Mouse (Mus musculus): ENCODE data around the gene Gm12258. TPM values are rescaled to one million over a fixed set of nuclear protein-coding genes. Genes with fewer than 3 reads are reported as not detected.
A peak's percentile ranks its signal among the peaks of the same experiment; 100 is the strongest.
"Not testable (repeated sequence)": the region's sequence is repeated elsewhere in the genome, so short reads cannot be mapped to it uniquely, and the experiment has no call there.

Gene Gm12258
- polyA plus RNA-seq (2014; fragmentation: Nextera tagmentation; extraction: Ambion mirVana): 16.0 and 19.9 TPM in 2 replicates

GRCm38 (mm10) chr11:58846919-58847461 lies at the start of gene Gm12258:
TSS of gene Gm12258 (plus strand) at chr11:58847158.
- peak within 1 kb of the TSS; percentile 85 for H3K9ac ChIP-seq (ENCODE audit: low read length)
- peaks cover 5% of the 10 kb centered on the region; the same call in 1 of the 2 replicates for H3K4me1 ChIP-seq (ENCODE audit: control insufficient read depth, insufficient read depth, low read length)
- peak within 1 kb of the TSS; percentile 89 for H3K4me2 ChIP-seq (ENCODE audit: low read depth)
- H3K27ac ChIP-seq (ENCODE audit: low read depth, low read length): no peak within 1 kb of the TSS
- H3K27me3 ChIP-seq (ENCODE audit: control insufficient read depth, insufficient read depth, low read length): no peaks in the 10 kb centered on the region
- WGBS: 1% methylated on average over 24 of the region's 24 CpGs
- peak within 1 kb of the TSS; percentile 81 for H3K4me3 ChIP-seq (ENCODE audit: low read depth, low read length)
- peaks cover 10% of the 10 kb centered on the region; the same call in 1 of the 2 replicates for H3K36me3 ChIP-seq (ENCODE audit: control insufficient read depth, insufficient read depth, low read length)
- peak; percentile 88 for DNase-seq (ENCODE audit: low spot score)
- ATAC-seq (ENCODE audit: insufficient read depth, low FRiP score, low TSS enrichment): peak; percentile 100
- no peaks in the 10 kb centered on the region for H3K9me3 ChIP-seq (ENCODE audit: control insufficient read depth, low read length)

GRCm38 (mm10) chr11:58799747-58800146 lies 47.2 kb upstream of the Gm12258 start:
- Histone ChIP-seq H3K9ac (ENCODE audit: low read length) (no peak overlapping the region), H3K4me1 (ENCODE audit: control insufficient read depth, insufficient read depth, low read length) (peaks cover 10% of the 10 kb centered on the region; the same call in 1 of the 2 replicates), H3K9me3 (ENCODE audit: control insufficient read depth, low read length) (no peaks in the 10 kb centered on the region), H3K27ac (ENCODE audit: low read depth, low read length) (no peak overlapping the region), H3K4me2 (ENCODE audit: low read depth) (no peak overlapping the region), H3K4me3 (ENCODE audit: low read depth, low read length) (no peak overlapping the region), H3K27me3 (ENCODE audit: control insufficient read depth, insufficient read depth, low read length) (no peaks in the 10 kb centered on the region), H3K36me3 (ENCODE audit: control insufficient read depth, insufficient read depth, low read length) (no peaks in the 10 kb centered on the region)
- DNase-seq (ENCODE audit: low spot score): no peak
- no peak for ATAC-seq (ENCODE audit: insufficient read depth, low FRiP score, low TSS enrichment)
- 75% methylated on average over 5 of the region's 5 CpGs for WGBS

GRCm38 (mm10) chr11:58801558-58802228 lies 45.3 kb upstream of the Gm12258 start, which contains the start of gene Fam183b:
TSS of gene Fam183b (minus strand) at chr11:58801960.
- ATAC-seq (ENCODE audit: insufficient read depth, low FRiP score, low TSS enrichment): peak; percentile 55; the same call in 1 of the 2 replicates
- H3K9me3 ChIP-seq (ENCODE audit: control insufficient read depth, low read length): no peaks in the 10 kb centered on the region
- H3K4me1 ChIP-seq (ENCODE audit: control insufficient read depth, insufficient read depth, low read length): peaks cover 10% of the 10 kb centered on the region; the same call in 1 of the 2 replicates
- H3K4me3 ChIP-seq (ENCODE audit: low read depth, low read length): no peak within 1 kb of the TSS
- H3K9ac ChIP-seq (ENCODE audit: low read length): 0 out of 2 replicates have a peak within 1 kb of the TSS, but pooled peaks have one; percentile 11
- peak; percentile 46 for DNase-seq (ENCODE audit: low spot score)
- H3K4me2 ChIP-seq (ENCODE audit: low read depth): peak within 1 kb of the TSS; percentile 22
- no peaks in the 10 kb centered on the region for H3K27me3 ChIP-seq (ENCODE audit: control insufficient read depth, insufficient read depth, low read length)
- H3K27ac ChIP-seq (ENCODE audit: low read depth, low read length): no peak within 1 kb of the TSS
- WGBS: 42% methylated on average over 14 of the region's 14 CpGs
- no peaks in the 10 kb centered on the region for H3K36me3 ChIP-seq (ENCODE audit: control insufficient read depth, insufficient read depth, low read length)

- H3K9ac ChIP-seq (ENCODE audit: low read length): no peak overlapping the region
- H3K9me3 ChIP-seq (ENCODE audit: control insufficient read depth, low read length): no peaks in the 10 kb centered on the region
- no peak overlapping the region for H3K4me3 ChIP-seq (ENCODE audit: low read depth, low read length)
- H3K27ac ChIP-seq (ENCODE audit: low read depth, low read length): no peak overlapping the region
- no peak for ATAC-seq (ENCODE audit: insufficient read depth, low FRiP score, low TSS enrichment)
- H3K4me2 ChIP-seq (ENCODE audit: low read depth): no peak overlapping the region
- no peak for DNase-seq (ENCODE audit: low spot score)
- H3K27me3 ChIP-seq (ENCODE audit: control insufficient read depth, insufficient read depth, low read length): no peaks in the 10 kb centered on the region
- peaks cover 10% of the 10 kb centered on the region; the same call in 1 of the 2 replicates for H3K4me1 ChIP-seq (ENCODE audit: control insufficient read depth, insufficient read depth, low read length)
- 72% methylated on average over 4 of the region's 4 CpGs for WGBS
- no peaks in the 10 kb centered on the region for H3K36me3 ChIP-seq (ENCODE audit: control insufficient read depth, insufficient read depth, low read length)
Measured at GRCm38 (mm10) chr11:58803871-58804270, 43.1 kb upstream of the Gm12258 start.

GRCm38 (mm10) chr11:58804393-58804792 lies 42.6 kb upstream of the Gm12258 start:
- H3K4me3 ChIP-seq (ENCODE audit: low read depth, low read length): no peak overlapping the region
- H3K4me2 ChIP-seq (ENCODE audit: low read depth): no peak overlapping the region
- no peak overlapping the region for H3K9ac ChIP-seq (ENCODE audit: low read length)
- no peak for ATAC-seq (ENCODE audit: insufficient read depth, low FRiP score, low TSS enrichment)
- H3K27me3 ChIP-seq (ENCODE audit: control insufficient read depth, insufficient read depth, low read length): no peaks in the 10 kb centered on the region
- WGBS: 81% methylated on average over 2 of the region's 2 CpGs
- no peaks in the 10 kb centered on the region for H3K36me3 ChIP-seq (ENCODE audit: control insufficient read depth, insufficient read depth, low read length)
- no peak overlapping the region for H3K27ac ChIP-seq (ENCODE audit: low read depth, low read length)
- no peaks in the 10 kb centered on the region for H3K9me3 ChIP-seq (ENCODE audit: control insufficient read depth, low read length)
- no peak for DNase-seq (ENCODE audit: low spot score)
- H3K4me1 ChIP-seq (ENCODE audit: control insufficient read depth, insufficient read depth, low read length): peaks cover 10% of the 10 kb centered on the region; the same call in 1 of the 2 replicates

- WGBS: 10% methylated on average over 1 of the region's 1 CpGs
- no peak overlapping the region for H3K4me3 ChIP-seq (ENCODE audit: low read depth, low read length)
- H3K9ac ChIP-seq (ENCODE audit: low read length): no peak overlapping the region
- H3K4me2 ChIP-seq (ENCODE audit: low read depth): no peak overlapping the region
- DNase-seq (ENCODE audit: low spot score) (no peak), ATAC-seq (ENCODE audit: insufficient read depth, low FRiP score, low TSS enrichment) (no peak)
- no peaks in the 10 kb centered on the region for H3K36me3 ChIP-seq (ENCODE audit: control insufficient read depth, insufficient read depth, low read length)
- H3K4me1 ChIP-seq (ENCODE audit: control insufficient read depth, insufficient read depth, low read length): no peaks in the 10 kb centered on the region
- H3K9me3 ChIP-seq (ENCODE audit: control insufficient read depth, low read length): no peaks in the 10 kb centered on the region
- no peak overlapping the region for H3K27ac ChIP-seq (ENCODE audit: low read depth, low read length)
- no peaks in the 10 kb centered on the region for H3K27me3 ChIP-seq (ENCODE audit: control insufficient read depth, insufficient read depth, low read length)
Measured at GRCm38 (mm10) chr11:58812001-58812400, 35.0 kb upstream of the Gm12258 start.

GRCm38 (mm10) chr11:58814700-58815099 lies 32.3 kb upstream of the Gm12258 start, which contains the start of gene Olfr313:
TSS of gene Olfr313 (plus strand) at chr11:58815000.
- 73% methylated on average over 1 of the region's 1 CpGs for WGBS
- ATAC-seq (ENCODE audit: insufficient read depth, low FRiP score, low TSS enrichment): not testable (repeated sequence)

GRCm38 (mm10) chr11:58815676-58816075 lies 31.3 kb upstream of the Gm12258 start:
- Histone ChIP-seq H3K9me3 (ENCODE audit: control insufficient read depth, low read length) (no peaks in the 10 kb centered on the region), H3K27me3 (ENCODE audit: control insufficient read depth, insufficient read depth, low read length) (no peaks in the 10 kb centered on the region), H3K9ac (ENCODE audit: low read length) (no peak overlapping the region), H3K4me2 (ENCODE audit: low read depth) (no peak overlapping the region), H3K36me3 (ENCODE audit: control insufficient read depth, insufficient read depth, low read length) (no peaks in the 10 kb centered on the region), H3K4me3 (ENCODE audit: low read depth, low read length) (no peak overlapping the region), H3K4me1 (ENCODE audit: control insufficient read depth, insufficient read depth, low read length) (no peaks in the 10 kb centered on the region), H3K27ac (ENCODE audit: low read depth, low read length) (no peak overlapping the region)
- 95% methylated on average over 1 of the region's 1 CpGs for WGBS
- DNase-seq (ENCODE audit: low spot score): no peak
- no peak for ATAC-seq (ENCODE audit: insufficient read depth, low FRiP score, low TSS enrichment)

More at GRCm38 (mm10) chr11:58814700-58815099, 32.3 kb upstream of the Gm12258 start, which contains the start of gene Olfr313:
- H3K9me3 ChIP-seq (ENCODE audit: control insufficient read depth, low read length); DNase-seq (ENCODE audit: low spot score); H3K4me1 ChIP-seq (ENCODE audit: control insufficient read depth, insufficient read depth, low read length); H3K9ac ChIP-seq (ENCODE audit: low read length); H3K4me3 ChIP-seq (ENCODE audit: low read depth, low read length); H3K27ac ChIP-seq (ENCODE audit: low read depth, low read length); H3K36me3 ChIP-seq (ENCODE audit: control insufficient read depth, insufficient read depth, low read length); H3K27me3 ChIP-seq (ENCODE audit: control insufficient read depth, insufficient read depth, low read length); H3K4me2 ChIP-seq (ENCODE audit: low read depth): not testable (repeated sequence)

All from neural tube, embryonic 11.5 days (tissue).